In the genomic region with DNA sequence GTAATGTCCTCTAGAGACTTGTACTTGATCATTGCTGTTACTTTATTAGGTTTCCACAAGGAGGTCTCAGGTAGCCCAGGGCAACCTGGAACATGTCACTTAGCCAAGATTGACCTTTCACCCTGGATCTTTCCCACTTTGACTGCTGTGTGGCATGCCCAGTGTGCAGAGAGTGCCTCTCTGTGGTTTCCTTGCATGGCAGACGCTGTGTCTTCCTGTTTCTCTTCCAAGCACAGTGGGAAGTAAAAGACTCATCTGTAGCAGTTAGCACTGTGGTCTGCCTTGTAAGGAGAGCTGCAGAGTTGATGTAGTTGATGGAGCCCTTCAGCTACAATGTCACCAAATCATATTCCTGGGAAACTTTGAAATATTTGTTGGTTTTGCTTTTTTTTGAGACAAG, we compare ENCODE assay signal across 17 mouse cellular contexts.
"Had no signal": no experiment of that assay in that cellular context is flagged by ENCODE, and none has a peak within 500 bp of the region (broad histone marks: within the 10 kb centered on the region; RNA-seq: fewer than 3 reads in every experiment).

No protein-coding gene starts in this region.

- DNase-seq: kidney, adult 8-10 months; kidney, postnatal 25 days; layer of hippocampus, adult 9-11 months; layer of hippocampus, postnatal 36 days; lung, adult 2 months; lung, postnatal 36 days; midbrain, embryonic 14.5 days; retina, postnatal 1 day; right cerebral cortex, postnatal 4 days; spleen, adult 18-20 months; thymus, postnatal 36 days had no signal

- H3K4me3 ChIP-seq: intestine, embryonic 15.5 days; limb, embryonic 12.5 days; midbrain, embryonic 10.5 days; neural tube, embryonic 12.5 days had no signal

- ATAC-seq: intestine, embryonic 15.5 days; lung, postnatal 0 days had no signal

- H3K27ac ChIP-seq: intestine, embryonic 15.5 days; limb, embryonic 12.5 days; liver, embryonic 14.5 days; midbrain, embryonic 10.5 days; neural tube, embryonic 12.5 days had no signal

- H3K4me1 ChIP-seq: intestine, embryonic 15.5 days; limb, embryonic 12.5 days; neural tube, embryonic 12.5 days had no signal
